Mouse (Mus musculus) lung, adult 18-20 months (tissue): ENCODE measurements around the gene Cltc.

ENCODE experiments used
- DNase-seq, 2 experiments: peaks; one replicate each; pipeline ENCODE4 v3.0.0; 2022; ENCODE audit warnings: mixed read lengths in 2 of 2

The Cltc gene

GRCm38 (mm10) chr11:86681423-86681822, 75.9 kb downstream of the Cltc start:
- no peak for DNase-seq

- peak in 1 of 2 experiments; percentile 24 for DNase-seq
Observed at GRCm38 (mm10) chr11:86680729-86681128, 76.6 kb downstream of the Cltc start.

GRCm38 (mm10) chr11:86678957-86679356, 78.4 kb downstream of the Cltc start:
- peak; percentile 26 to 52 for DNase-seq

- no peak for DNase-seq
Observed at GRCm38 (mm10) chr11:86675520-86675919, 81.8 kb downstream of the Cltc start.

- no peak for DNase-seq
Observed at GRCm38 (mm10) chr11:86672772-86673171, 84.6 kb downstream of the Cltc start.

- DNase-seq: no peak
Observed at GRCm38 (mm10) chr11:86671041-86671675, 86.2 kb downstream of the Cltc start.

- no peak for DNase-seq
Observed at GRCm38 (mm10) chr11:86668169-86668568, 89.2 kb downstream of the Cltc start.

GRCm38 (mm10) chr11:86667553-86667952, 89.8 kb downstream of the Cltc start:
- no peak for DNase-seq

- no peak for DNase-seq
Observed at GRCm38 (mm10) chr11:86664406-86664805, 93.0 kb downstream of the Cltc start.

GRCm38 (mm10) chr11:86663977-86664376, 93.4 kb downstream of the Cltc start:
- DNase-seq: no peak

GRCm38 (mm10) chr11:86662986-86663895, 94.1 kb downstream of the Cltc start:
- DNase-seq: no peak

GRCm38 (mm10) chr11:86657863-86658262, 99.5 kb downstream of the Cltc start:
- DNase-seq: no peak

- no peak for DNase-seq
Observed at GRCm38 (mm10) chr11:86656849-86657567, 100.4 kb downstream of the Cltc start.

GRCm38 (mm10) chr11:86655671-86656070, 101.7 kb downstream of the Cltc start:
- DNase-seq: no peak

- no peak for DNase-seq
Observed at GRCm38 (mm10) chr11:86654096-86654495, 103.3 kb downstream of the Cltc start.

GRCm38 (mm10) chr11:86653446-86653845, 103.9 kb downstream of the Cltc start:
- DNase-seq: peak; percentile 36 to 69

GRCm38 (mm10) chr11:86652578-86652979, 104.8 kb downstream of the Cltc start:
- DNase-seq: peak in 1 of 2 experiments; percentile 20

GRCm38 (mm10) chr11:86650676-86651075, 106.7 kb downstream of the Cltc start:
- no peak for DNase-seq

- no peak for DNase-seq
Observed at GRCm38 (mm10) chr11:86649542-86649941, 107.8 kb downstream of the Cltc start.

GRCm38 (mm10) chr11:86647706-86648447, 109.5 kb downstream of the Cltc start:
- DNase-seq: no peak

- no peak for DNase-seq
Observed at GRCm38 (mm10) chr11:86646885-86647459, 110.4 kb downstream of the Cltc start.

- peak; percentile 73 to 83 for DNase-seq
Observed at GRCm38 (mm10) chr11:86646136-86646834, 111.1 kb downstream of the Cltc start.
